Mouse (Mus musculus): ENCODE measurements at regions not wholly inside any gene's neighbourhood (a gene's known extent, or its start where the extent isn't known, plus 50 kb on each side); places are given as distances from the start of the nearest gene placed in this dataset.

- DNase-seq (ENCODE audit: low read depth, low spot score), result no peak
Observed at GRCm38 (mm10) chr7:129441085-129441617, 150.5 kb upstream of the Wdr11 start.

GRCm38 (mm10) chr7:129469496-129469895 is 122.2 kb upstream of the Wdr11 start:
- DNase-seq (ENCODE audit: low read depth, low spot score), result peak; percentile 2

- DNase-seq (ENCODE audit: low read depth, low spot score), result no peak
Observed at GRCm38 (mm10) chr7:129483736-129484135, 107.9 kb upstream of the Wdr11 start.

- peak; percentile 27 for DNase-seq (ENCODE audit: low read depth, low spot score)
Observed at GRCm38 (mm10) chr7:129506894-129507293, 84.8 kb upstream of the Wdr11 start.

- DNase-seq (ENCODE audit: low read depth, low spot score), result no peak
Observed at GRCm38 (mm10) chr7:129509631-129510132, 82.0 kb upstream of the Wdr11 start.

- no peak for DNase-seq (ENCODE audit: low read depth, low spot score)
Observed at GRCm38 (mm10) chr7:129514619-129515018, 77.0 kb upstream of the Wdr11 start.

GRCm38 (mm10) chr7:129524369-129524915 is 67.2 kb upstream of the Wdr11 start:
- no peak for DNase-seq (ENCODE audit: low read depth, low spot score)

- no peak for DNase-seq (ENCODE audit: low read depth, low spot score)
Observed at GRCm38 (mm10) chr7:129525985-129526384, 65.7 kb upstream of the Wdr11 start.

GRCm38 (mm10) chr7:129528263-129528662 is 63.4 kb upstream of the Wdr11 start:
- no peak for DNase-seq (ENCODE audit: low read depth, low spot score)

GRCm38 (mm10) chr7:129533366-129533905 is 58.2 kb upstream of the Wdr11 start:
- DNase-seq (ENCODE audit: low read depth, low spot score), result no peak
